Mouse (Mus musculus): ENCODE results near the gene Slamf6. TPM values are rescaled to one million over a fixed set of nuclear protein-coding genes. Genes with fewer than 3 reads are reported as not detected.

Slamf6 gene
- 100 to 1,000 TPM; 206 to 214 TPM for total RNA-seq (2023)

GRCm38 (mm10) chr1:171917305-171918039 lies at the start of gene Slamf6:
Gene Slamf6 (plus strand): TSS chr1:171917515.

GRCm38 (mm10) chr1:171895364-171895763 lies 22.0 kb upstream of the Slamf6 start, which contains the start of gene Gm10521:
Gene Gm10521 (plus strand): TSS chr1:171895664.

Other genes with a start within 250 kb of the Slamf6 start
- 100 to 1,000 TPM; 113 to 134 TPM for gene Cd48, start 235.5 kb upstream of the Slamf6 start, total RNA-seq (2023)
- 10 to 100 TPM; 33.3 to 43.7 TPM for gene Slamf1, start 150.4 kb upstream of the Slamf6 start, total RNA-seq (2023)
- gene Cd84, start 77.8 kb upstream of the Slamf6 start, total RNA-seq (2023) = 100 to 1,000 TPM; 123 to 130 TPM
- 10 to 100 TPM; 19.4 to 26.8 TPM for gene Gm10521, start 21.9 kb upstream of the Slamf6 start, total RNA-seq (2023)
- gene Vangl2, start 110.9 kb downstream of the Slamf6 start, total RNA-seq (2023) = 10 to 100 TPM in 1 of 2 experiments, 1 to 10 TPM in 1; 7.7 to 10.8 TPM
- gene Nhlh1, start 140.1 kb downstream of the Slamf6 start, total RNA-seq (2023) = not detected
- 100 to 1,000 TPM; 159 to 165 TPM for gene Copa, start 165.0 kb downstream of the Slamf6 start, total RNA-seq (2023)
- gene Ncstn, start 165.3 kb downstream of the Slamf6 start, total RNA-seq (2023) = 100 to 1,000 TPM; 102 to 113 TPM
- gene Pex19, start 209.2 kb downstream of the Slamf6 start, total RNA-seq (2023) = 10 to 100 TPM; 55.2 to 59.4 TPM
- gene Dcaf8, start 230.6 kb downstream of the Slamf6 start, total RNA-seq (2023) = 100 to 1,000 TPM; 118 to 123 TPM

All from B cell, adult 67 days (primary cell).